Mouse (Mus musculus) small intestine, adult 2 months (tissue): ENCODE measurements around the gene Myzap.

ENCODE experiments used
- CTCF ChIP-seq: fragments of 200-500 bp; IDR thresholded peaks from 2 replicates; pipeline ENCODE4 v1.5.1; 2012; ENCODE audit warnings: low read depth, mild to moderate bottlenecking, control low read depth, inconsistent platforms, low read length, moderate library complexity, mixed read lengths; ENCODE audit not compliant: insufficient replicate concordance, insufficient read length; ENCODE audit errors: extremely low read depth
- POLR2A ChIP-seq: fragments of 200-500 bp; IDR thresholded peaks from 2 replicates; pipeline ENCODE4 v1.6.1; 2012; ENCODE audit warnings: low read depth, mild to moderate bottlenecking, control low read depth, inconsistent platforms, low read length, moderate library complexity

DNA sequence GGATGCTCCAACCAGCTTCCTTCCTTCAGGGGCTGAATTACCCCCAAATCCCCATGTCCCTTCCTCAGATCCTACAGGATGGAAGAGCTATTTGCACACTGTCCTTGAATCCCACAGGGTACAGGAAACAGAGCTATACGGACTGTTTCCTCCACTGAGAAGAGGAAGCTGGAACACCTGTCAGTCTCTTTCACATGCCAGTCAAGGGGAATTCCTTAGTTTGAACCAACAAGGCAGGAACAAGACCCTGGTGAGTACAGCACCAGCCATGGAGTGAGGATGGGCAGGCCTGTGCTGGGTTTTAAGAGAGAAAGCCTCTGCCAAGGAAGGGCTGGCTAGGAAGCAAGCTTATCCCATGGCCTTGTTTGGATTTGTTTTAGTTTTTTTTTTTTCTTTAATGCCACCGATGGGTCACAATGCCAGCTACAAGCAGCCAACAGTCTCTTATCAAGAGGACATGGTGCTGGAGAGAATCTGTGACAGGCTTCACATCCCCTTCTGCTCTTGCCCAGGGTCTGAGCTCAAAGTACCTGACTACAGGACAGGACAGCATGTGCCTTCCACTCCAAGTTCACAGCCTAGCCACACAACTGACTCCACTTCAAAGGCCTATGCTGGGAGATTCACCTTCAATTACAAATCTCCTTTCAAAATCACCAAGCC, 3.1 kb downstream of the Myzap start:
- TF ChIP-seq CTCF (no peak), POLR2A (no peak)
